Mouse (Mus musculus) layer of hippocampus, adult 9-10 months (tissue): ENCODE results near the gene Dedd2.

Source experiments
- DNase-seq: peaks from one replicate; pipeline ENCODE4 v3.0.0; 2022; ENCODE audit warnings: low spot score

The Dedd2 gene

DNA sequence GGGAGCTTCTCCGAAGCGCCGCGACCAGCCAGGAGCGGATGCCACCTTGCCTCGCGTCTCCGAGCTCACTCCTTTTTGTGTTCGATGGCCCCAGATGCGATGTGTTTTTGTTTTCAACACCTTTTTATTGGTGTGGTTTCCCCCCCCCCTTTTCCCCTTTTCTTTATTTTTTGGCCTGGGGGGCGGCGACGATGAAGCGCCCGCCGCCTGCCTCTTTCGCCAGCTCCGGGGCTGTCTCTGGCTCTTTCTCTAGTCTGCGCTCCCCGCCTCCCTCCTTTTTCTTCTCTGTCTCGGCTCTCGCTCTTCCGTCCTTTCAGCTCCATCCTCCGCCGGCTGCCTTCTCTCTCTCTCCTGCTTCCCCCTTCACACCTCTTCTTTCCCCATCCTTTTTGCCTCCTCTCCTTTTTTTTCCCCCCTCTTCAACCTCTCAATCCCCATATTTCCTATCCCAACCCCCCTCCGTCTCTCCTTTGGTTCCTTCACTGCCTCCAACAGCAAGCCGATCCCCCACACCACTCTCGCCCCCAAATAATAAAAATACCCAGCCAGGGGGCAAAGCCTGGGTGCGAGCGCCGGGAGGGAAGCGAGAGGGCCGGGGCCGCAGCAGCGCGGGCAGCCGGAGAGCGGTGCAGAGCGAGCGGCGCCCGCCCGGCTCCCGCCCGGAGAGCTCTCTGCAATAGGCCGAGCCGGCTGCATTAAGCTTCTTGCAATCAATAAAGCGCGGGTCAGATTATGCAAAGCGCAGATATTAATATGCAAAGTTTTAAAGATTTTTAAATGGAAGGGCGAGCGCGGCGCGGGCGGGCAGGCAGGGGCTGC is 41.4 kb downstream of the Dedd2 start:
- no peak for DNase-seq

DNA sequence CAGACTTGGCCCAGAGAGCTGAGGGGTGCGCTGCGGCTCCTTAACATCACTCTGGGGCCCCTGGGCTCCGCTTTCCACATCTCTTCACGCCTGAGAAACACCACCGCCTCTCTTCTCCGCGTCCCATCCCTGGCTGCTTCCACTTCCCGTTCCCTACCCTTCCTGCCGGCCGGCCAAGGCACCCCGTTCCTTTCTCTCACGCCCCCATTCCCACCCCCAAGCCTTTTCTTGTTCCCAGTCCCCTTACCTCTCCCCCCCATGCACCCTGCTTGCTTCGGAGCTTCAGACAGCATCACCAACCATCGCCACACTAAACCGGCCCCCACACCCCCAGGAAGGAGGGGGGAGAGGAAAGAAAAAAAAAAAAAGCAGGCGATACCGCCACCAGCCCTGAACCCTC is 42.1 kb downstream of the Dedd2 start:
- DNase-seq: no peak

- DNase-seq: no peak
Observed at GRCm38 (mm10) chr7:25174343-25174742, 46.1 kb downstream of the Dedd2 start.

DNA sequence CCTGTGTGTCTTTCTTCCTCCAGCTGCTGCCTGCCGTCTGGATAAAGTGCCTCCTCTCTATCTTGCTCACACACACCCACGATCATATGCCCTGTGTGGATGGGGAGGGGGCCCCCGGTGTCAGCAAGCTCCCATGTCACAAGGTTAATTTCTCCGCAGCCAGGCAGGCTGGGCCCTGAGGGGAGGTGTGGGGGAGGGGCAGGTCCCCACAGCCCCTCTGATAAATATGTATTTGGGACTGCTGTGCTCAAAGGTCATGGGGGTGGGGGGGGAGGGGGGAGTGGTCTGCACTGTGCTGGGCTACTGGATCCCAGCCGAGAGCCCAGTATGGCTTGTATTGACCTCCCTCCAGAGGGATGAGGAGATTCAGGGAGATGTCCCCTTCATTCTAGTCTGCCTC is 47.7 kb downstream of the Dedd2 start:
- no peak for DNase-seq

DNA sequence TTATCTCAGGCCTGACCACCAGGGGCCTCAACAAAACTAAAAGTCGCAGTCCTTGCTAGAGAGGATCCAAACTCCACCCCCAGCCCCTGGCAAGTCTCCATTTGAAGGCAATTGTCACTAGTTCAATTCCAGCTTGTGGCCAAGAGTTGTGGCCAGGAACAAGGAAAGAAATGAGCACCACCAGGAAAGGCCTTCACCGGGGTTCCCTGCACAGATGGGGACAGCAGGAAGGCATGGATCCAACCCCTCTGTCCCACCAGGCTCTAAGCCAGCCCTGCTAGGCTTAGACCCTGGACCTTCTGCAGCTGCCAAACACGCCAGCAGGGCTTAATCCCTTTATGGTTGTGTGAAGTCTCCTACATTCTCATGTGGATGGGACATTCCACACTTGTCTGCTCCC is 49.8 kb downstream of the Dedd2 start:
- DNase-seq: no peak

DNA sequence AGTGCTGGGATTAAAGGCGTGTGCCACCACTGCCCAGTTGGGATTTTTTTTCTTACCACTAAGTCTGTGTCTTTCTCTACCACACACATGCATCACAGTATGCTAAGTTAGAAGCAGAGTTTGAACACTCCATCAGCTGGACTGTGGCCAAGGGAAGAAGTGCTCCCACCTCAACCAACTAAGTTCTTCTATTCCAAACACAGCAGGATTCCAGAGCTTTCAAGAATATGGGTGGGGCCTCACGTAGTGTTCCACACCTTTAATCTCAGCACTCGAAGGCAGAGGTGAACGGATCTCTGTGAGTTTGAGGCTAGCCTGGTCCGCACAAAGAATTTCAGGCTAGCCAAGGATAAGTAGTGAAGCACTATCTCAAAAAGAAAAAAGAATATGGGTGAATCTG is 54.3 kb downstream of the Dedd2 start:
- DNase-seq: no peak

DNA sequence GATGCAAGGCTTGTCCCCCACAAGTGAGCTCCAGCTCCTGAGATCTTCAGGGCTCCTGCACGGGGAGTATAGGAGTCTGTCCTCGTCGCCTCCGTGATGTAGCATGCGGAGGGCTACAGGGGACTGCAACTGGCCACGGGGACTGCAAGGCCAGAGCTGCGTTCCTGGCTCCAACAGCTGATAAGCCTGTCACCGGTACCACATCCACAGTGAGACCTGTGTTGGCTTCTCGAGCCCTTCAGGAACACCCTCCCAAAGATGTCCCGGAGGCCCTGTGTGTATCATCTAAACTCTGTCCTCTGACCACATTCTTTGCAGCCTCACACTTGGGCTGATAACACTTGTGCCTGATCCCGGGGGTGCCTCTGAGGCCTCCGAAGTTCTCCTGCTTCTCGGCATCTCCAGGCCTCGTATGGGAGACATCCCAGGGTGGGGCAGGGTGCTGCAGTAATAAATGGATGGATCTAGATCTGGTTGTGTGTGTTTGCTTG is 64.2 kb downstream of the Dedd2 start:
- no peak for DNase-seq

DNA sequence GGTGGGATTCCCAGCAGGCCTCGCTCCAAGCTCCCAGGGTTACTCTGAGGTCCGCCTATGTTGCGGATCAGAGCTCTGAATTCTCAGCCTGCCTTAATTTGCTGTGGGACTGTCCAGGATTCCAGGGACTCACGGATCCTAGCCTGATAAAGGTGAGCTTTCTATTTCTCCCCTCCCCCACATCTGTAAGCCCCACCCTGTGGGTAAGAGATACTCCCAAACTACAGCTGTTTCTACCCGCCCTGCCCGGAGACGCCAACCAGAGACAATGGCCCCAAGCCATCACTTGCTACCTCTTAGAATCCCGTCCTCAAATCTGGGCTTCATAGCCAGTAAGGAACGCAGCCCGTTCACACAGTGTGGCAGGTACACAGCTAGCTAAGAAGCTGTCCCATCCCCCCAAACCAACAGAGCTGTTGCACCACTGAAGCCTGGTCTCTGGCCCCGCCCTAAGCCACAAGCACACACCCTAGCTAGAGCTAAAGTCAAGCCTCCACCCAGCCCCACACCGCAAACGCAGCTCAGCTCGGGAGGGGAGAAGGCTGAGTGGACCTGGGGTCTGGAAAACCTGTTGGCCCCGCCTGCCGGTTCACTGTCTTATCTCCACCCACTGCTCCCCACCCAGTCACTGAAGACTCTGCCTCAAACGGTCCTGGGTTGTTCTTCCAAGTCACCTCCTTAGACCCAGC is 64.8 kb downstream of the Dedd2 start:
- DNase-seq: no peak

GRCm38 (mm10) chr7:25154648-25155047 is 65.8 kb downstream of the Dedd2 start:
- DNase-seq: no peak

DNA sequence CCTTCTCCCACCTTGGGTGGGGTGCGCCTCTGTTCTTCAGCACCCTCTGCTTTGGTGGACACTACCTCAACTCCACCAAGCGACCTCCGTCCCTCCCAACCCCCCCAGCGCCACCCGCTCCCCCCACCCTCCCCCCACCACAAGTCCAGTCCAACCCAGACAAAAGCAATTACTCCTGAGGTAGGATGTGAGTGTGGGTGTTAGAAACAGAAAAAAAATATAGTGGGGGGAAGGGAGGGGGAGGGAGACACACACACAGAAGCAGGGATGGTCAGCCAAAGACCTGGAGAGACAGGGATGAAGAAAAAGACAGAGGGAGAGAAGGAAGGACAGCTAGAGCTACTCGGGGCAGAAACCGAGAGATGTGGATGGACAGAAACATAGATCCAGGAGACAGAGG is 66.6 kb downstream of the Dedd2 start:
- no peak for DNase-seq

- no peak for DNase-seq
Observed at GRCm38 (mm10) chr7:25151916-25152556, 68.4 kb downstream of the Dedd2 start.

- DNase-seq: no peak
Observed at GRCm38 (mm10) chr7:25151009-25151408, 69.4 kb downstream of the Dedd2 start.

DNA sequence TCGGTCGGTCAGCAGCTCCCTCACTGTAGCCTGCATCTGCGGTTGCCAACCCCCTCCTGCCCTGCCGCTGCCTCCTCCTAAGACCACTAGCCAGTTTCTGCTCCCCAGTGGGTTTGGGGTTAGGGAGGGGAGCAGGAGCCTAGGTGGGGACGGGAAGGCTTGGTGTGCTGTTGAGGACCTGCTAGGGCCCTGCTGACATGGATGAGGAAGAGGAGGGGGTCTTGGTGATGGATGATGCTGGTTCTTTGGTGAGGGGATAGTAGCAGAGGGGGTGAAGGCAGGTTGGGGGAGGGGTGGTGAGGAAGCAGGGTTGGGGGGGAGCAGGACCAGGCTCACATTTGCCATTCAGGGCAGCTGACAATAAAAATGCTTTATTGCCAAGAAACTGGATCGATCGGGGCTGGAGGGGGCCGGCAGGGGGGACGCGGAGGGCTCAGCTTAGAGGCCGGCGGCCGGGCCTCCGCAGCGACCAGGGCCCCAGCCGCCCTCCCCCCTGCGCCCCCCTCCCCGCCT is 70.2 kb downstream of the Dedd2 start:
- DNase-seq: no peak
